Mouse (Mus musculus) brown adipose tissue, adult 24 weeks (tissue): ENCODE data around the gene Slbp. TPM values are rescaled to one million over a fixed set of nuclear protein-coding genes. Genes with fewer than 3 reads are reported as not detected.

Experiments used
- H3K27ac ChIP-seq: fragments of 200-500 bp; replicated peaks from 2 replicates; pipeline ENCODE4 v1.5.1; 2012; ENCODE audit warnings: low read depth, mild to moderate bottlenecking, low read length
- H3K4me1 ChIP-seq: fragments of 200-500 bp; 2 replicates; pipeline ENCODE4 v1.6.1; 2012; ENCODE audit warnings: low read length, mixed read lengths; ENCODE audit not compliant: control insufficient read depth, insufficient read depth, insufficient read length
- H3K4me3 ChIP-seq: fragments of 200-500 bp; 2 replicates; pipeline ENCODE4 v1.5.1; 2012; ENCODE audit warnings: low read depth, mild to moderate bottlenecking, low read length, moderate library complexity; ENCODE audit not compliant: insufficient read depth
- polyA plus RNA-seq: library from polyadenylated mRNA; stranded (reverse); fragments of >200 nt; gene quantifications from 2 replicates; pipeline ENCODE4 v1.2.4, GENCODE M21; 2012; ENCODE audit not compliant: missing spikeins, insufficient read depth, insufficient read length

Slbp gene
- polyA plus RNA-seq, 1 experiment, result 30.5 TPM

- peaks cover 5% of the 10 kb centered on the region for H3K4me1 ChIP-seq
- peak overlapping the region; percentile 64 for H3K27ac ChIP-seq
- H3K4me3 ChIP-seq, result peak overlapping the region; percentile 96
These were observed 4.9 kb upstream of the Slbp start for GRCm38 (mm10) chr5:33657251-33657786.

- Histone ChIP-seq H3K4me3 (peak overlapping the region; percentile 96), H3K27ac (no peak overlapping the region), H3K4me1 (peaks cover 5% of the 10 kb centered on the region)
These were observed 4.4 kb upstream of the Slbp start for GRCm38 (mm10) chr5:33656739-33657138.

- Histone ChIP-seq H3K4me1 (peaks cover 5% of the 10 kb centered on the region), H3K27ac (no peak overlapping the region), H3K4me3 (no peak overlapping the region)
These were observed 3.0 kb upstream of the Slbp start for GRCm38 (mm10) chr5:33655251-33655840.

- no peak overlapping the region for H3K27ac ChIP-seq
- H3K4me3 ChIP-seq, result no peak overlapping the region
- peaks cover 5% of the 10 kb centered on the region for H3K4me1 ChIP-seq
These were observed 2.0 kb upstream of the Slbp start for GRCm38 (mm10) chr5:33654424-33654823.

- Histone ChIP-seq H3K4me1 (peaks cover 5% of the 10 kb centered on the region; the same call in 1 of the 2 replicates), H3K27ac (no peak overlapping the region), H3K4me3 (peak overlapping the region; percentile 35)
These were observed 404 bp upstream of the Slbp start for GRCm38 (mm10) chr5:33652783-33653173.

DNA sequence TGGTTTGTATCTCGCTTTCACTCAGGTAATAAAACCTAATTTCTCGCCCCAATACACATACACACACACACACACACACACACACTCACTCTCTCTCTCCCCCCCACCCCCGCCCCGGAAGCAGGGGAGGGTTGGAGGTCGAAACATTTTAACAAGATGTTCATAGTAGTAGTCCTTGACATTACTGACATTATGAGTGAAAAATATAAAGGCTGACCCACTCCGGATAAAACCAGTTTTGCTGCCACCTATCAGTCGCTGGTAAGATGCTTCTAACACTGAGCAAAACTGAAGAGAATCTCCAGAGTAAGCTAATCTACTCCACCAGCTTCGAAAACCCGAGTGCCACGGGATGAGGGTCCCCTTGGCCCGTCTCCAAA lies 843 bp downstream of the Slbp start:
- H3K4me3 ChIP-seq, result peak overlapping the region; percentile 70
- peak overlapping the region; percentile 78 for H3K27ac ChIP-seq
- H3K4me1 ChIP-seq, result peaks cover 1% of the 10 kb centered on the region; the same call in 1 of the 2 replicates

DNA sequence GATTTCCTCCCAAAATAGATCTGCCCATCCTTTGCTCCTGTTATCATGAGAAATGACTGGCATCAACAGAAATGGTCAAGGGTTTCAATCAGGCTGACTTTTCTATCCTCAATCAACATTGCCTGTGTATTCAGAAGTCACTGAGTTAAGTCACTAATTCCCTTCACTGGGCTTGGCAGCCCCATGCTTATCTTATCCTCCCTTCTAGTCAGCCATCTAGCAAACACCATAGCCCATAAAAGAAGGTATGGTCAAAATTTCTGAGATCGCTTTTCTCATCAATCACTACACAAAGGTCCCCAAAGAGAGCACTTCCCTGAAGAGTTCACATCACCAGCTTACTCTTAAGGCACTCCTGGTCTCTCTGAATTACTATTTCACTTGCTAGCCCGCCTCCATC lies 1.4 kb downstream of the Slbp start:
- Histone ChIP-seq H3K27ac (no peak overlapping the region), H3K4me1 (no peaks in the 10 kb centered on the region), H3K4me3 (peak overlapping the region; percentile 70)

DNA sequence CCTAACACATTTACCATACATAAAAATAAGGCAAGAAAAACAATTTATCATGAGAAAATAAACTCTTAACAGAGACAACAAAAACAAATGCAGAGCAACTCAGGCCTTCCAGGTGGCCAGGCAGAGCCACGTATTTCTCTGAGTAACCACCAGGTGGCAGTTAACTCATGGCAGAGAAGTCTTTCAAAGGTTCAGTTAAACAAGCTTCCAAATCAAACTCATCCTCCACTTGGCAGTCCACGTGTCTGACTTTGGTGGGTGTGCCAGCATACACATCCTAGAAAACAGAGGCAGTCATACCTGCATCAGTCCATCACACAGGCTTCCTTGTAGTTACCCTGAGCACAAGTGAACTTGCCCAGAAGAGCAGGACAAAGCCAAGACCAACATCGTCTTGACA lies 11.7 kb downstream of the Slbp start:
- Histone ChIP-seq H3K4me1 (no peaks in the 10 kb centered on the region), H3K27ac (no peak overlapping the region), H3K4me3 (no peak overlapping the region)

- Histone ChIP-seq H3K4me1 (no peaks in the 10 kb centered on the region), H3K27ac (peak overlapping the region; percentile 71)
These were observed 13.5 kb downstream of the Slbp start for GRCm38 (mm10) chr5:33638826-33639225.

GRCm38 (mm10) chr5:33637606-33638350 lies 14.6 kb downstream of the Slbp start:
- no peak overlapping the region for H3K27ac ChIP-seq
- no peak overlapping the region for H3K4me3 ChIP-seq
- H3K4me1 ChIP-seq, result no peaks in the 10 kb centered on the region

More at GRCm38 (mm10) chr5:33638826-33639225, 13.5 kb downstream of the Slbp start:
- H3K4me3 ChIP-seq, result no peak overlapping the region

DNA sequence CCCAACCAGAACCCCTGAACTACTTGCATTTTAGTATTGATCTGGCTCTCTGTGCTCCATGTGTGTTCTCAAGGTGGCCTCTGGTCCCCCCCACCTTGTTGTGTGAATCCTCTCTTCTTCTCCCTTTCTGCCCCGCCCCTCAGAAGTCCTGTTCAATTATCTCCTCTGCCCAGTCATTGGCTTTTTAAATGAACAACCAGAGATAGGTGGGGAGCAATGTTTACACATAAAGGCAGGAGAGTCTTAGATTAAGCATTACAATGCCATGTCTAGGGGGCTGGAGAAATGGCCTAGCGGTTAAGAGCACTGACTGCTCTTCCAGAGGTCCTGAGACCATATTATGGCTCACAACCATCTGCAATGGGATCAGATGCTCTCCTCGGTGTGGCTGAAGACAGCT lies 17.0 kb downstream of the Slbp start:
- H3K4me3 ChIP-seq, result no peak overlapping the region

GRCm38 (mm10) chr5:33632526-33632925 lies 19.8 kb downstream of the Slbp start:
- Histone ChIP-seq H3K27ac (no peak overlapping the region), H3K4me1 (peaks cover 14% of the 10 kb centered on the region), H3K4me3 (no peak overlapping the region)

More for the DNA sequence above, 17.0 kb downstream of the Slbp start:
- Histone ChIP-seq H3K4me1 (peaks cover 12% of the 10 kb centered on the region), H3K27ac (no peak overlapping the region)

GRCm38 (mm10) chr5:33630615-33631014 lies 21.8 kb downstream of the Slbp start:
- Histone ChIP-seq H3K4me3 (0 out of 2 replicates have a peak overlapping the region, but pooled peaks have one; percentile 9), H3K4me1 (peaks cover 14% of the 10 kb centered on the region), H3K27ac (peak overlapping the region; percentile 54; the same call in 1 of the 2 replicates)

DNA sequence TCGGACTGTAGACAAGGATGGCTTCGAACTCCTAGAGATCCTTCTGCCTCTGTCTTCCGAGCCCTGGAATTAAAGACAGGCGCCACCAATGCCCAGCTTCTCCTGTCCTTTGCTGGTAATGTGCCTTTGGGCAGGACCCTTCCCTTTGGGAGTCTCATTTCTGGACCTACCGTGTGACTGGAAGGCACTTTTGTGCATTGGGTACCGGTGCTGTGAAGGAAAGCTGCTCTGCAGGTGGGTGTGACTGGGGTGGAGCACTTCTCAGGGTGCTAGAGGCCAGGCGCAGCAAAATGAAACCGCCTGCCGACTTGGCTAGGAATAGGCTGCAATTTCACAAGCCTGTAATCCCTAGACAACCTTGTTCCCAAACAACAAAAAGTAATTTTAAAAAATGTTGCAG lies 22.3 kb downstream of the Slbp start:
- Histone ChIP-seq H3K27ac (peak overlapping the region; percentile 61), H3K4me1 (peaks cover 14% of the 10 kb centered on the region), H3K4me3 (peak overlapping the region; percentile 61)

- H3K27ac ChIP-seq, result peak within 1 kb of the TSS; percentile 70
- peaks cover 14% of the 10 kb centered on the region for H3K4me1 ChIP-seq
- H3K4me3 ChIP-seq, result peak within 1 kb of the TSS; percentile 90
These were observed 22.9 kb downstream of the Slbp start, which contains the start of the genes Fam53a and Gm9903 for GRCm38 (mm10) chr5:33629301-33629987. Gene Fam53a (minus strand): TSS chr5:33629635. Gene Gm9903 (plus strand): TSS chr5:33629925.
